Mouse (Mus musculus) kidney, adult 2 months (tissue): Measurements from ENCODE around the gene Spink2.

Experiments used
- CTCF ChIP-seq: fragments of 200-500 bp; conservative IDR thresholded peaks from 2 replicates; pipeline ENCODE4 v1.5.1; 2011; ENCODE audit warnings: low read depth, mild to moderate bottlenecking, control low read depth, low read length, moderate library complexity, mixed read lengths; ENCODE audit not compliant: insufficient read depth, insufficient read length
- POLR2A ChIP-seq: fragments of 200-500 bp; IDR thresholded peaks from one replicate; pipeline ENCODE4 v1.6.1; 2011; ENCODE audit warnings: low read depth, low read length, control low read depth

DNA sequence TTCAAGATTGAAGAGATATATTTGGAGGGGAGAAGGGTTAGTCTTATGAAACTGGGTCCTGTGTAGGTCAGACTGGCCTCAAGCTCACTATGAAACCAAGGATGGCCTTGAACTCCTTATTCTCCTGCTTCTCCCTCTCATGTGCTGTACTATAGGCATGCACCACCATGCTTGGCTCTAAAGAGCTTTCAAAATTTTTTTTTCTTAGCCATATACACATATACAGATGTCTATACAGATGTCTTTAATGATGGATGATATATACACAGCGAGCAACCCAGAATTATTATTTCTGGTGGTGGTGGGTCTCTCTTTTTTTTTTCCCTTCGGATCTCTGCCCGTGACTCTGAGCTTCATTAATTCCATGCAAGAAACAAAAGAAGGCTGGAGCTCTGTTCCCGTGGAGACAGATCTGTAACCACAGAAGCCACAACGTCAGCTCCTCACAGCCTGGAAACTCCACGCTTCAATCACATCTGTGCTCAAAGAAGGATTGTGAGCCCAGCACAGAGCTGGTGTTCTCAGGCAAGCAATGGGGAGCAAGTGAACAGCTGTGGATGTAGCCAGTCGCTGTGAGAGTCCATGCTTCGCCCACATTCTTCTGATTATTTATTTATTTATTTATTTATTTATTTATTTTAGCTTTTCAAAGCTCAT is 33.2 kb upstream of the Spink2 start:
- TF ChIP-seq POLR2A (no peak), CTCF (no peak)
